Mouse (Mus musculus) neural tube, embryonic 14.5 days (tissue): ENCODE measurements around the gene Tns4. TPM values are rescaled to one million over a fixed set of nuclear protein-coding genes. Genes with fewer than 3 reads are reported as not detected.

ENCODE experiments used
- ATAC-seq: fragments of 200-750 bp; cut with Nextera tagmentation; 2 replicates; pipeline ENCODE4 v1.8.0; 2017; ENCODE audit warnings: low read depth, mild to moderate bottlenecking, moderate TSS enrichment, moderate library complexity
- H3K27ac ChIP-seq: fragments of 300-500 bp; sonication (generic); 2 replicates; pipeline ENCODE4 v1.5.1; 2014; ENCODE audit warnings: low read depth, mild to moderate bottlenecking, control low read depth, low read length, moderate library complexity, mixed read lengths
- H3K27me3 ChIP-seq: fragments of 300-500 bp; sonication (generic); 2 replicates; pipeline ENCODE4 v1.6.1; 2014; ENCODE audit warnings: low read length; ENCODE audit not compliant: control insufficient read depth, insufficient read depth
- H3K36me3 ChIP-seq: fragments of 300-500 bp; sonication (generic); 2 replicates; pipeline ENCODE4 v1.6.1; 2014; ENCODE audit warnings: low read length, mixed read lengths; ENCODE audit not compliant: control insufficient read depth, insufficient read depth
- H3K4me1 ChIP-seq: fragments of 300-500 bp; sonication (generic); 2 replicates; pipeline ENCODE4 v1.6.1; 2014; ENCODE audit warnings: low read length; ENCODE audit not compliant: control insufficient read depth, insufficient read depth
- H3K4me2 ChIP-seq: fragments of 300-500 bp; sonication (generic); 2 replicates; pipeline ENCODE4 v1.6.1; 2014; ENCODE audit warnings: mild to moderate bottlenecking, low read depth, low read length, control low read depth
- H3K4me3 ChIP-seq: fragments of 300-500 bp; sonication (generic); 2 replicates; pipeline ENCODE4 v1.5.1; 2014; ENCODE audit warnings: low read depth, low read length, control low read depth, mixed read lengths
- H3K9ac ChIP-seq: fragments of 300-500 bp; sonication (generic); replicated peaks from 2 replicates; pipeline ENCODE4 v1.6.1; 2014; ENCODE audit warnings: low read depth, mild to moderate bottlenecking, control low read depth, low read length, mixed read lengths
- H3K9me3 ChIP-seq: fragments of 300-500 bp; sonication (generic); 2 replicates; pipeline ENCODE4 v1.6.1; 2016; ENCODE audit warnings: low read length; ENCODE audit not compliant: control insufficient read depth
- WGBS: fragments of 180-500 bp; shearing (Covaris S2); extraction: QIAGEN DNeasy Blood & Tissue Kit; methylation state at CpG from one replicate; pipeline ENCODE4 v1.1.7; 2014; 5-methylcytosine and 5-hydroxymethylcytosine counted together
- polyA plus RNA-seq: library from polyadenylated mRNA; unstranded; fragments of >200 nt; fragmentation: Nextera tagmentation; extraction: Ambion mirVana; gene quantifications from 2 replicates; pipeline ENCODE4 v1.2.1, GENCODE M21; 2014

Tns4 gene
- polyA plus RNA-seq, 1 experiment from 2014 or later: not detected

DNA sequence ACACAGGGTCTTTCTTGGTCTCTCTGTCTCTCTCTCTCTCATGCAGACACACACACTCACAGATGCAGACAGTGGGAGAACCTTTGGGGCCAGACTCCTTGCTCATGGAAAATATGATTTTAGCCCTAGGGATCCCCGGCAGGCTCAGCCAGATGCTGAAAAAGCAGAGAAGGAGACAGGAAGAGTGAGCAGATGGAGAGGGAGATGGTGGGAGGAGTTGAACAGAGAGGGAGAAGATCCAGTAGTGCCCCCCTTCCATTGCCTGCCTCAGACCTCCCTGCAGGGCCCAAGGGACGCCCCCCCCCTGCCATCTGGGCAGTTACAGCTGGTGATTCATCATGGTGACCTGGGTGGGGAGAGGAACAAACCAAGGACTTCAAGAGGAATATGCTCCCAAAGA, 41.5 kb downstream of the Tns4 start:
- no peak overlapping the region for H3K4me2 ChIP-seq
- 78% methylated on average over 2 of the region's 2 CpGs for WGBS
- no peak overlapping the region for H3K9ac ChIP-seq
- H3K27me3 ChIP-seq: no peaks in the 10 kb centered on the region
- H3K9me3 ChIP-seq: no peaks in the 10 kb centered on the region
- no peak for ATAC-seq
- H3K27ac ChIP-seq: peak overlapping the region; percentile 55; the same call in 1 of the 2 replicates
- no peaks in the 10 kb centered on the region for H3K36me3 ChIP-seq
- H3K4me3 ChIP-seq: no peak overlapping the region
- H3K4me1 ChIP-seq: no peaks in the 10 kb centered on the region

DNA sequence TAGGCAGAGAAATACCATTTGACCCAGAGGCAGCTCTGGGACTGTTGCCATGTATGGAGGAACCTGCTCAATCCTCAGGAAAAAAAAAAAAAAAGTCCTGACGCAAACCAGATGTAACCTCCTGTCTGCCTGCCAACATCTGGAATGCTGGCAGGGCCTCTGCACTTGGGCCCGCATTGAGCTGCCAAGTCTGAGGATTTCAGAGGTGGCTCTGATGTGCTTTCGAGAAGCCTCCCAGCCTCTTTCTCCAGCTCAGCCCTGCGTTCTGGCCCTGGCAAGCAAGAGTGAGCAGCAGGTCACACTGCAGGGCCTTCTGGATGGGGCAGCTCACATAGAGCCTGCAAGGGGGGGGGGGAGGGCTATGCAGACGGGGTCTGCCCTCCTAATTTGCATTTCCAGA, 42.0 kb downstream of the Tns4 start:
- no peaks in the 10 kb centered on the region for H3K9me3 ChIP-seq
- H3K9ac ChIP-seq: no peak overlapping the region
- H3K27me3 ChIP-seq: no peaks in the 10 kb centered on the region
- no peaks in the 10 kb centered on the region for H3K4me1 ChIP-seq
- peak overlapping the region; percentile 55; the same call in 1 of the 2 replicates for H3K27ac ChIP-seq
- WGBS: 55% methylated on average over 5 of the region's 5 CpGs
- no peak for ATAC-seq
- H3K4me3 ChIP-seq: no peak overlapping the region
- no peak overlapping the region for H3K4me2 ChIP-seq
- no peaks in the 10 kb centered on the region for H3K36me3 ChIP-seq

DNA sequence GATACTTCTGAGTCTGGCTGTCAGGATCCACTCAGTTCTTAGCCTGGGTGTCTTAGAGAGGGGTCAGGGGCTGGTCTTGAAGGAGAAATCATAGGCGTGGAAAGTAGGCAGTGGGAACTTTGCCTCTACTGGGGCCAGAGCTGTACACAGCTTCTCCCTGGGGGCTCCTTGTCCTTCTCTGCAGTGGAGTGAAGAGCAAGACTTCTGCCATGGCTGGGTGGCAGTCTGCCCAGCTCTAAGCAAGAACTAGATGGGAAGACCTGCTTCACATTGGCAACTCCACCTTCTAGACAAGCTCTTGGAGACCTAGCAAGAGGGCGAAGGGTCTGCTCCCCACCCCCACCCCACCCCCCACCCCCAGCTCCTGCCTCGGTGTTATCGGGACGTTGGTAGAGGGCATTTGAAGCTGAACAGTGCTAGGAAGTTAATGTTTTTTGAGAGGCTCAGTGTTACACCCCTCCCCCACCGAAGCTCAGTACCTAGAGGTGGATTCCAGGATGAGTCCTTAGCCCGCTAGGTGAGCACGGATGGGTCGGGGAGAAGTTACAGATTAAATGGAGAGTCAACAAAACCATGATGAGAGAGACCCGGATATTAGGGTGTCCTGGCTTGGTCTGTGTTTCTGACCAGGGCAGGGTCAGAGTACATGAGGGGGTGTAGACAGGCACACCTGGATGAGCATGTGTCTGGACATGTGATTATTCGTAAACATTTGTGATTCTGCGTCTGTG, 43.8 kb downstream of the Tns4 start:
- H3K27ac ChIP-seq: no peak overlapping the region
- peaks cover 5% of the 10 kb centered on the region; the same call in 1 of the 2 replicates for H3K4me1 ChIP-seq
- H3K36me3 ChIP-seq: no peaks in the 10 kb centered on the region
- H3K9ac ChIP-seq: no peak overlapping the region
- H3K4me3 ChIP-seq: no peak overlapping the region
- no peak overlapping the region for H3K4me2 ChIP-seq
- no peaks in the 10 kb centered on the region for H3K27me3 ChIP-seq
- no peaks in the 10 kb centered on the region for H3K9me3 ChIP-seq
- ATAC-seq: no peak
- 93% methylated on average over 12 of the region's 12 CpGs for WGBS

DNA sequence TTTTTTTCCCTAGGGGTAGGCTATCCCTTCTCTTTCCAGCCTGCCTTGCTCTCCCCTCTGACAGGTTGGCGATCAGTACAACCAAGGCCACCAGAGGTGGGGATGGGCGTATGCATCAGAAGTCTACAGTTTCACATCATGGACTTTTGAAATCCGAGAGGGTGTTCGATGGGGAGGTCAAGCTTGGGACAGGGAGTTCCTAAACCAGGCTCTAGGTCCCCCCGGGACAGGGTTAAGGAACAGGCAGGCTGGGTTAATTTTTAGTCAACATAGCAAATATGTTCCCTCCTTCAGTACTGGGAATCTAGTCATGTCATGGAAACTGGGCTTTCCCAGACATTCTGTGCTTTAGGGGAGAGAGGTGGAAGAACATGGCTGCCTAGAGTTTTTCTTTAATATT, 44.8 kb downstream of the Tns4 start:
- no peak overlapping the region for H3K9ac ChIP-seq
- peaks cover 5% of the 10 kb centered on the region; the same call in 1 of the 2 replicates for H3K4me1 ChIP-seq
- H3K36me3 ChIP-seq: no peaks in the 10 kb centered on the region
- 93% methylated on average over 5 of the region's 5 CpGs for WGBS
- no peak overlapping the region for H3K27ac ChIP-seq
- H3K4me2 ChIP-seq: no peak overlapping the region
- no peak for ATAC-seq
- no peak overlapping the region for H3K4me3 ChIP-seq
- H3K27me3 ChIP-seq: no peaks in the 10 kb centered on the region
- H3K9me3 ChIP-seq: no peaks in the 10 kb centered on the region

DNA sequence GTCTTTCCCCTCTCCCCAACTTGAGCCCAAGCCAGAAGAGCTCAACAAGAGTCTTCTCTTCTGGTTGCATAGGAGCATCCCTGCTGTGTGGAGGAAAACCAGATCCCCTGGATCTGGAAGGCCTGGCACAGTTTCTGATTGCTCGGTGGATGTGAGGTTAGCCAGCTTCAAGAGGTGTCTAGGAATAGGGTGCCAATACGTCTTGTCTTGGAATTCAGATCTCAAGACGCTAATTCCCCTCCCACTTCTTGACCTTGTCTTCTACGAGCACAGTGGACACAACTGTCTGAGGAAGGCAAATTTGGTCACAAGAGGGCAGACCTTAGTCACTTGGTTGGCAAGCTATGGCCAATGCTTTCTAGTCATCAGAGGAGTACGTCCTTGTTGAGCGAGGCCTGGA, 45.5 kb downstream of the Tns4 start:
- WGBS: 85% methylated on average over 6 of the region's 6 CpGs
- Histone ChIP-seq H3K27ac (no peak overlapping the region), H3K36me3 (no peaks in the 10 kb centered on the region), H3K4me3 (no peak overlapping the region), H3K27me3 (no peaks in the 10 kb centered on the region), H3K9me3 (no peaks in the 10 kb centered on the region), H3K4me1 (peaks cover 5% of the 10 kb centered on the region; the same call in 1 of the 2 replicates), H3K4me2 (no peak overlapping the region), H3K9ac (no peak overlapping the region)
- ATAC-seq: no peak

DNA sequence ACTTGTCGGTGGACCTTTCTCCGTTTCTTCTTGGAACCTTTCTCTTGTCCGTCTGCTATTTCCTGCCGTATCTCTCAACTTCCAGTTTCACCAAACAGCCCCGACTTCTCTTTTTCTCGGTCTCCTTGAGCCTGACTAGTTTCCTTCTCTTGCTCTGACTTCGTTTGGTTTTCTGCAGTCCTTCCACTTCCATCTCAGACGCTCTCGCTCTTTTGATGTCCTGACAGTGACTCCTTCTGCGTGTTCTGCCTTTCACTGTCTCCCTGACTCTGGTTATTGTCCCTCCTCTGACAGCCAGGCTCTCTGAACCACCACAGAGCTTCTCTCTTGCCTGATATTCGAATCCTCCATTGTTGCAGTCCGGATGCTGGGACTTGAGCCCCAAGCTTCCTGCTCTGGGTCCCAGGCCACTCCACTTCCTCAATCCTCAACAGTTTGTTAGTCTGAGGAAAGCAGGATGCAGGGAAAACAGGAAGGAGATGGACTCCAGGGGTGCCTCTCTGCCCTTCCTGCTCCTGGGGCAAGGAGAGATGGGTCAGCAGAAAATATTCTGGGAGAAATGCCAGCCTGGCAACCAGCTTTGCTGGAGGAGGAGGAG, 46.2 kb downstream of the Tns4 start:
- Histone ChIP-seq H3K4me2 (peak overlapping the region; percentile 86), H3K9me3 (no peaks in the 10 kb centered on the region), H3K9ac (no peak overlapping the region), H3K4me1 (peaks cover 5% of the 10 kb centered on the region; the same call in 1 of the 2 replicates), H3K36me3 (no peaks in the 10 kb centered on the region), H3K27ac (peak overlapping the region; percentile 22), H3K4me3 (0 out of 2 replicates have a peak overlapping the region, but pooled peaks have one; percentile 60), H3K27me3 (no peaks in the 10 kb centered on the region)
- WGBS: 55% methylated on average over 12 of the region's 12 CpGs
- ATAC-seq: no peak

DNA sequence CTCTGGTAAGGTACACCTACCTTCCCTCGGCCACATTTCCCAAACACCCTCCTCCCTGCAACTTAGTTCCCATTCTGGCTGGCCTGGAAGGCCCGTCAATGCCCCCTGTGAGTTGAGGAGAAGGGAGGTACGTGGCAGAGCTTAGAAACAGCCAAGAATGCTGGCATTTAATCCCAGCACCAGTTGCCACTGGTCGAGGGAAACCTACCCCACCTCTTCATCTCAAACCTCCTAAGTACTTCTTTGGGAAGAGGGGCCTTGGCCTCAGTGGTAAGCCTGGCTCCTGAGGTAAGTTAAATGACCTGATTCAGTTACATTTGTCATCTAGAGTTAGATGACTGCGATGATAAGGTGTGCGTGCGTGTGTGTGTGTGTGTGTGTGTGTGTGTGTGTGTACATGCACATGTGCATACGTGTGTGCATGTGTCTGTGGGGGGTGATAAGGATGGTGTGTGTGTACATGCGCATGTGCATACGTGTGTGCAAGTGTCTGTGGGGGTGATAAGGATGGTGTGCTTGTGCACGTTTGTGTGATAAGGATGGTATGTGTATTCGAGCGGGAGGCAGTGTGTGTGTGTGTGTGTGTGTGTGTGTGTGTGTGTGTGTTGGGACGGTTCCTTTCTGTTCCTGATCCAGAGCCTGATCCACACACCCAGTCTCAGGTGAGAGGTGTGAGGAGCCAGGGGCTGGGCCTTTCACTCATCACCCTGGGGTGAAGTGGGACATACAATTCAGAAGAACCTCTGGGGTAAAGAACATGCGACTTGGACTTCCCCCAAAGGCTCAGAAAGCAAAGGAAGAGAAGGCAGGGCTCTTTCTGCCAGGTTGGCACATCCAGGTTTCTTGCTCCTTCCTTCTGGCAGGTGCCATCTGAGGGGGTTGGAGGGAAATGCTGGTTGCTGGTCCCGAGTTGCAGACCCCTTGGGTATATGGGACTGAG, 47.0 kb downstream of the Tns4 start:
- H3K4me1 ChIP-seq: peaks cover 5% of the 10 kb centered on the region; the same call in 1 of the 2 replicates
- WGBS: 60% methylated on average over 16 of the region's 16 CpGs
- H3K9me3 ChIP-seq: no peaks in the 10 kb centered on the region
- H3K4me3 ChIP-seq: peak overlapping the region; percentile 60
- H3K27ac ChIP-seq: peak overlapping the region; percentile 76
- H3K36me3 ChIP-seq: no peaks in the 10 kb centered on the region
- no peak for ATAC-seq
- H3K27me3 ChIP-seq: no peaks in the 10 kb centered on the region
- H3K9ac ChIP-seq: peak overlapping the region; percentile 88
- H3K4me2 ChIP-seq: peak overlapping the region; percentile 86

DNA sequence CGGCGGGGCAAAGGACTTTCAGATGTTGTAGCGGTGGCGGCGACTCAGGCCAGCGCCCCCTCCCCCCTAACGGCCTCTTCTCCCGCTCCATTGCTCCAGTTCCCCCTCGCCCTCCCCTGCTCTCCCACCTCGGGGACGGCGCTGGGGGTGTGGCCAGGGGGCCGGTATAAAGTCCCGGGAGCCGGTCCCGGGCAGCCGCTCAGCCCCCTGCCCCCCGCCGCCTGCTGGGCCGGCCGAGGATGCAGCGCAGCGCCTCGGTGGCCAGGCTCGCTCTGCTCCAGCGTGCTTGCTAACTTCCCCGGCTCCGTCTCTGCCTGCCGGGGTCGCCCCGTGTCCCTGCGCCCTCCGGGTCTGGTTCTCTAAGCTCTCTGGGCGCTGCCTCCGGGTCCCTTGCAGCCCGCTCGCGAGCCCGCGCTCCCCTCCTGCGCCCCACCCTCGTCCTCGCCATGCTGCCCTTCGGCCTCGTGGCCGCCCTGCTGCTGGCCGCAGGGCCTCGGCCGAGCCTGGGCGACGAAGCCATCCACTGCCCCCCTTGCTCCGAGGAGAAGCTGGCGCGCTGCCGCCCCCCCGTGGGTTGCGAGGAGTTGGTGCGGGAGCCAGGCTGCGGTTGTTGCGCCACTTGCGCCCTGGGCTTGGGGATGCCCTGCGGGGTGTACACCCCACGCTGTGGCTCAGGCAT, 47.9 kb downstream of the Tns4 start, which contains the start of gene Igfbp4:
Igfbp4 (plus strand) TSS at position 194 of the 679 bp plus-strand sequence.
- no peaks in the 10 kb centered on the region for H3K36me3 ChIP-seq
- ATAC-seq: peak; percentile 64
- H3K4me2 ChIP-seq: peak within 1 kb of the TSS; percentile 86
- peaks cover 5% of the 10 kb centered on the region; the same call in 1 of the 2 replicates for H3K4me1 ChIP-seq
- H3K27ac ChIP-seq: peak within 1 kb of the TSS; percentile 76
- WGBS: under 1% methylated on average over 59 of the region's 63 CpGs
- no peaks in the 10 kb centered on the region for H3K9me3 ChIP-seq
- H3K4me3 ChIP-seq: peak within 1 kb of the TSS; percentile 60
- no peaks in the 10 kb centered on the region for H3K27me3 ChIP-seq
- peak within 1 kb of the TSS; percentile 88 for H3K9ac ChIP-seq
